Mouse (Mus musculus) c-Kit-negative CD71-positive TER-119-positive erythroid progenitor cells, embryonic 14.5 days (primary cell): Measurements from ENCODE around the gene Dido1.
"Not testable (repeated sequence)": the region's sequence is repeated elsewhere in the genome, so short reads cannot be mapped to it uniquely, and the experiment has no call there.

Experiments
- DNase-seq: peaks from one replicate; pipeline ENCODE4 v3.0.0-alpha.2; 2013; ENCODE audit warnings: low read depth, low spot score

Dido1 gene

GRCm38 (mm10) chr2:180724585-180725413 lies 15.0 kb upstream of the Dido1 start, which contains the start of gene Slc17a9:
Gene Slc17a9 (plus strand): TSS chr2:180725263.
- no peak for DNase-seq

DNA sequence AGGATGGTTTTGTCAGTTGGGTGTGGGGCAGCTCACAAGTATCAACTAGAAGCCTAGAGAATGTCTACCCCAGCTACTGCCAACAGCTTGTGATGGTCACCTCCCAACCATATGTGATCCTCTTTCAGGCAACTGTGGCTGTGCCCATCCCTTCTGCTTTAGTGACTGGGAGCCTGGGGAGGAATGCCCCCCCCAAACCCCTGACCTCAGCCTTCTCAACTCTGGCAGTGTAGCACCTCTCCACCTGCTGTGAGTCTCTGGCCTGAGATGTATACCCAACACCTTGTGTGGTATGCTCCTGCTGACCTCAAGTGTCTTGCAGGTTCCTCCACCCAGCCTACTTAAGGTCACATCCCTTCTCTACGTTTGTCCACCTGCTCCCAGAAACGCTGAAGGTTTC lies 14.1 kb upstream of the Dido1 start:
- no peak for DNase-seq

- DNase-seq: not testable (repeated sequence)
These were observed 12.9 kb upstream of the Dido1 start for GRCm38 (mm10) chr2:180722748-180723147.

- DNase-seq: peak; percentile 73
These were observed 2.4 kb upstream of the Dido1 start for GRCm38 (mm10) chr2:180712037-180712689.

GRCm38 (mm10) chr2:180711527-180711926 lies 1.7 kb upstream of the Dido1 start:
- no peak for DNase-seq

- no peak for DNase-seq
These were observed 717 bp upstream of the Dido1 start for GRCm38 (mm10) chr2:180710276-180711155.

- peak; percentile 39 for DNase-seq
These were observed 526 bp downstream of the Dido1 start for GRCm38 (mm10) chr2:180709023-180709922.

DNA sequence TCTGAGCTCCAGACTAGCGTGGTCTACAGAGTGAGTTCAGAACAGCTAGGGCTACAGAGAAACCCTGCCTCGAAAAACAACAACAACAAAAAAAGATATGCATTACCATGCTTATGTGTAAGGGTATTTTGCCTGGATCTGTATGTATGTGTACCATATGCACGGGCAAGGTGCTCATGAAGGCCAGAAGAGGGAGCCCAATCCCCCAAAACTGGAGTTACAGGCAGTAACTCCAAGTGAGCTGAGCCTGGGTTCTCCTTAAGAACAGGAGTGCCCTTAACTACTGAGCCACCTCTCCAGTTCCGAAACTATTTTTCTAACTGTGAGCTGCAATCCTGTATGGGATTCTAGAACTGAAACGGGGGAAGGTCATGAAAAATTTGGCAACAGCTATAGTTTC lies 3.8 kb downstream of the Dido1 start:
- no peak for DNase-seq

GRCm38 (mm10) chr2:180705066-180705465 lies 4.7 kb downstream of the Dido1 start:
- DNase-seq: no peak

DNA sequence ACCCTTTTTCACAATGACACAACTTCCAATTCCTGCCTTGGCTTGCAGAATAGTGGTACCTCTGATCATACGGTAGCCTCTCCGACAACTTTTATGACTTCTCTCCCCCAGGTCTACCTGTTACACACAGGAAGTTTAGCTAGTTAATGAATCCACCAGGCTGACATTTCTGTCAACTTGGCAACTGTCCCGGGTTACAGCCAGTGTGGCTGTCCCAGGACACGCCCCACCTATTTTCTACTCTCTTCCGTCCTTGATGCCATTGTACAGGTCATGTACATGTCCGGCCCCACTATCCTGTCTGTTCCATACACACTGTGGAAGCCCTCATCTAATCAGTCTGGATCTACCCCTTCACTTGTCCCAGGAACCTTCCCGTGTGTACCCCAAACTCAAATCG lies 5.2 kb downstream of the Dido1 start:
- no peak for DNase-seq

DNA sequence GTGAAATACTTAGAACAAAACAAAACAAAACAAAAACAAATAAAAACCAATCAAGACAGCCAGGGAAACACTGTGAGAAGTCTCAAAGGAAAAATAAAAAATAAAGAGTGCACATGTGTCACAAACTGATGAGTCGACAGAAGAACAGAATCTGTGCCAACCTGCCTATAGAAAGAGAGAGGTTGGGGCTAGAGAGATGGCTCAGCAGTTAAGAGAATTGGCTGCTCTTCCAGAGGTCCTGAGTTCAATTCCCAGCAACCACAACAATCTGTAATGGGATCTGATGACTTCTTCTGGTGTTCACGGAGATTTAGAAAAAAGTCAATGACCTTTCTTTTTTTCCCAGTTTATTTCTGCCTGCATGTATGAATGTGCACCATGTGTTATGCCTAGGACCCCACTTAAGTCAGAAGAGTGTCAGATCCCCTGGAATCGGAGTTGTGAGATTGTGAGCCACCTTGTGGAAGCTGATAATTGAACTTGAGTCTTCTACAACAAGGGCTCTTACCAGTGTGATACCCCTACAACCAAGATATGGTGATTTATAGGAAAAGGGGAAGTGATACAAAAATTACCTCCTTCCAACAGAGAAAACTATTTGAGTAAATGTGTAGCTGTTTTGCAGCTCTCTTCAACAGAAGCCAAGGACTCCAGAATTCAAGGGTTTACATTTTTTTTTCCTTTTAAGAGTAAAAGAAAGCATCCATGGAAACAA lies 6.0 kb downstream of the Dido1 start:
- DNase-seq: no peak

- no peak for DNase-seq
These were observed 6.6 kb downstream of the Dido1 start for GRCm38 (mm10) chr2:180703175-180703574.

DNA sequence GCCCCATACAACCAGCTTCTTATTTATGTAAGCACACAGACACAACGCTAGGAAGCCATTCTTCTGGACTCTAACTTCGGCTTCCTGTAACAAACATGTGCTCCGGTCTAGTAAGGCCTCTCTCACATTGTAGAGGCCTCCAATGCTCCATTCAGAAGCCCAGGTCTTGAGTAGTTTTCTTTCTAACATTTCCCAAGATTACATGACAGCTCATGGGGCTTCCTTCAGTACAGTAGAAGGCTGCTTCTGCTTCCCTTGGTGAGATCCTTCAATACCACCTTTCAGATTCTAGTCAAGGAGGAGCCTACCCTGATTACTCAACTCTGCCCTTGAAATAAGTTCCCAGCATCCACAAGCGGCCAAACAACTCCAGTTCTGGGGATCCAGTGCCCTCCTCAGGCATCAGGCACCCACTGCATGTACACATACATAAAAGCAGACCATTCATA lies 7.1 kb downstream of the Dido1 start:
- no peak for DNase-seq

GRCm38 (mm10) chr2:180701767-180702621 lies 7.8 kb downstream of the Dido1 start:
- peak; percentile 77 for DNase-seq

- DNase-seq: no peak
These were observed 8.6 kb downstream of the Dido1 start for GRCm38 (mm10) chr2:180701053-180701766.

GRCm38 (mm10) chr2:180700457-180700856 lies 9.3 kb downstream of the Dido1 start:
- no peak for DNase-seq

- no peak for DNase-seq
These were observed 14.6 kb downstream of the Dido1 start for GRCm38 (mm10) chr2:180695176-180695575.

DNA sequence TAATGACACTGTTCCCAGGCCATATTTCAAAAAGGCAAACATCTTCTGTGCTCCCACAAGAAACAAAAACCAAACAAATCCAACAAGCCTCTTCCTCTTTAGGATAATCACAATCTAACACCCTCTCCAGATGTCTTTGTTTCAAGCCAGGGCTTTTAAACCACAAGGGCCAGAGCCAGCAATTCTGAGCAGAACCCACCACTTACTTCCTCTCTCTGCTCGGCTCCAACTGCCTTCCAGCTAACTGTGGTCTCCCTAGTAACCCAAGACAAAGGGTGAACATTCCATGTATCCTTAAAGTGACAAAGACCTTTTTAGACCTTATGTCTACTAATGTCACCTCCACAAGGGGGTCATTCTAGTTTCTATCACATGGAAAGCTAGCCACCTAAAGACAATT lies 17.2 kb downstream of the Dido1 start:
- DNase-seq: no peak

- DNase-seq: no peak
These were observed 20.0 kb downstream of the Dido1 start for GRCm38 (mm10) chr2:180689841-180690240.
